Mouse (Mus musculus): ENCODE results near the gene Ppp1ca. TPM values are rescaled to one million over a fixed set of nuclear protein-coding genes. Genes with fewer than 3 reads are reported as not detected.

Ppp1ca gene
- total RNA-seq, 2 experiments from 2014 or later: 181 to 268 TPM

GRCm38 (mm10) chr19:4153232-4153654, 38.6 kb upstream of the Ppp1ca start, which contains the start of gene Ptprcap:
TSS of gene Ptprcap (plus strand) at chr19:4153604.
- no peak for ATAC-seq (replicated peaks; ENCODE audit: low FRiP score, poor library complexity, severe bottlenecking)

DNA sequence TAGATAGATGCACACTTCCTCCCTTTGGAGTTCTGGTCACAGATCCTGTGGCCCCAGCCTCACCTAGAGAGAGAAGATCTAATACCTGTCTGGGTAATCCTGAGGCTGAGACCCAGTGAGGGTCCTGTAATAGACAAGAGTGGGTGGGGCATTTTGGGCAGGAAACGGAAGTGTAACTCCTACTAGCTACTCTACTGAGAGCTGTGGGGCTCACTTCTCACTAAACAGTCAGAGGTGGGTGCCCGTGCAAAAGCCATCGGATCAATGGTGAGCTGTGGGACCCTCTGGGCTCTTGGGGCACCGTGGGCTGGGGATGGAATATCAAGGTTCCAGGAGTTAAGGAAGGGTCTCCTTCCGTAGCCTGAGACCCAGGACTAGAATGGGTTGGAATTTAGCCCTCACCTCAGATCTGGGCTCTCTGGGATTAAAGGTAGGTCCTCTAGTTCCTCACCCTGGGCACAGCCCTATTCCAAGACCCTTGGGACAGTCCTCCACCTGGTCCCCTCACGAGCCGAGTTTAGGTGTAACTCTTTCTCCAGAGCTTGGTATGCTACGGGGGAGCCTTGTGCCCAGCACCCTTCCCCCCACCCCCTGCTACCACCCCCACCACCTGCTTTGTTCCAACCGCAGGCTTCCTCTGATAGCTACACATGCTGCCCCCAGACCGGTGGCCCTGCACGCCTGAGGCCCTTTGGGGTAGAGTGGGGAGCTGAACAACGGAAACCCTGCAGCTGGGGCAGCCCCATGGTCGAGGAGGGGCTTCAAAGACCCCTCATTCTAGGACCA, 37.2 kb upstream of the Ppp1ca start:
- ATAC-seq (replicated peaks; ENCODE audit: low FRiP score, poor library complexity, severe bottlenecking): no peak

- no peak for ATAC-seq (replicated peaks; ENCODE audit: low FRiP score, poor library complexity, severe bottlenecking)
These were observed 36.4 kb upstream of the Ppp1ca start for GRCm38 (mm10) chr19:4155223-4156072.

- ATAC-seq (replicated peaks; ENCODE audit: low FRiP score, poor library complexity, severe bottlenecking): no peak
These were observed 35.7 kb upstream of the Ppp1ca start for GRCm38 (mm10) chr19:4156073-4156579.

DNA sequence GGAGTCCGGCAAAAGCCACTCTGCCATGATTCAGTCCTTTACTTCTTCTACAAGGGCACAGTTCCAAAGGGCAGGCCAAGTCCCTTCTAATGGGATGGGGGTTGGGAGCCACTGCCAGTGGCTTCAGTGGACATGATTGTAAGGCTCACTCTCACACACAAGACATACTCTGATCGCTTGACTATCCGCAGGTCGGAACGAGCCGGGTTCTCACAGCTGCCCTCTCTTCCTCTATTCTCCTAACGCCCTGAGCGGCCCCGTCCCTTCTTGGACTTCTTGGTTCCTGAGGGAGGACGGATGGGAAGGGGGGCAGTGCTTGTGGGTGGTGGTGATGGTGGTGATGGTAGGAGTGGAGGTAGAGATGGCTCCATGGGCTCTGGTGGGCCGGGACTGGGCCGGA, 35.1 kb upstream of the Ppp1ca start:
- no peak for ATAC-seq (replicated peaks; ENCODE audit: low FRiP score, poor library complexity, severe bottlenecking)

DNA sequence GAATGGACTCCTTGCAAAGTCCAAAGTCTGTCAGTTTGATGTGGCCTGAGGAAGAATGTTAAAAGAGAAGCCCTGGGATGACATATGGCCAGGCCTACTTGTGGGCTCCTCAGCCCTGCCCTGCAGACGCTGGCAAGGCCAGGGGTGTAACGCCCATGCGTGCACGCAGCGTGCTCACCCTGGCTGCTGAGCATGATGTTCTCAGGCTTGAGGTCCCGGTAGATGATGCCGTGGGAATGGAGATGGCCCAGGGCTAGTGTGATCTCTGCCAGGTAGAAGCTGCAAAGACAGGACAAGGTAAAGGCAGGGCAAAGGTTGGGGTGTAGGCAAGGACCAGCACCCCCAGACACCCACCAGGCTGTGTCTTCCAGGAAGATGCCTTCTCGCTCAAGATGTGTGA, 32.8 kb upstream of the Ppp1ca start:
- no peak for ATAC-seq (replicated peaks; ENCODE audit: low FRiP score, poor library complexity, severe bottlenecking)

DNA sequence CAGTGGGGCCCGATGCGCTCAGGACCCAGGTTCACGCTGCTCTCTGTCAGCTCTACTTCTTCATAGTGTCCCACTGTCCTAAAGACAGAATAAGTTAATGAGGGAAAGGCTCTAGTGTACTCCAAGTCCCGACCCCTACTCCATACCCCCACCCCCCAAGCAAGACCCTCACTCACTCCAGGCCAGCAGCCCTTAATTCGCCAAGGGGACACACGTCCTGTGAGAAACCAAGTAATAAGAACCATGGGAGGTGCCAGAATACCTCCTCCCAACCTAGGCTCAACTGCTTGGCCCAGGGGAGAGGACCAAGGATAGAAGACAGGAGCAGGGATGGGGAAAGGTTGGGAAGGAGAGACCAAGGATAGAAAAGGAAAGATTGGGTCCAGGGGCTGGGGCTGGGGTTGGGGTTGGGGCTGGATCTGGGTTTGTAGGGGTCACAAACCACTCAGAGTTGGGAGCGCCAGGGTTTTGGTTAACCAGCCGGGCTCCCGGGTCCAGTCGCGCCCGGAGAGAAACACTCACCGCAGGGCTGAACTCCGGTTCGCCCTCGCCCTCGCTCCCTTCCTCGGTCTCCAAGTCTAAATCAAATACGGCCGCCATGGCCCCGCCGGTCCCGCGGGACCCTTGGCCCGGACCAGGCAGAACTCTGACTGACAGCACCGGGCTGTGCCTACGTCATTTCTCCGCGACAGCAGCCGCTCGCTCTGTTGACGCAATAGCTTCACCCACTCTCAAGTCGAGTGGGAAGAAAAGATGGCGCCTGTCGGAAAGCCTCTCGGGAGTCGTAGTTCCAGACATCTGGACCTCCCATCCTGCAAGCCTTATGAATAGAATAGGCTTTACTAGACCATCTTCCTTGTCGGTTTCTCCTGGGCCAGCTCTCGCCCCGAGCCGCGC, 29.0 kb upstream of the Ppp1ca start, which contains the start of gene Rps6kb2:
Rps6kb2 (minus strand) TSS at position 709 of the 897 bp plus-strand sequence.
- peak; percentile 88 for ATAC-seq (replicated peaks; ENCODE audit: low FRiP score, poor library complexity, severe bottlenecking)

DNA sequence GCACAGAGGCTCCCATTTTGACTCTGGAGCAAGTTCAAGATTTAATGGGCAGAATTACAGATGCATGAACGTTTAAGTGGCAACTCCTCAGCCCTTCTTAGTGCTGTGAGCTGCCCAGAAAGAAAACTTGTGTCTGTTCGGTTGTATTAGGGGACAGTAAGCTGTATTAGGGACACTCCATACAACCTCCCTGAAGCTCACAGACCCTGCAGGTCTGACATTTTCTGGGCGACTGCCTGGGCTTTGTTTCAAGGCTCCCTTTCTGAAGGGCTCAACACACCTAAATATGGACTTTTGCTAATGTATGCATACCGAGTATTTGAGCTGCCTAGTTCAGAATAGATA, 28.4 kb upstream of the Ppp1ca start:
- ATAC-seq (replicated peaks; ENCODE audit: low FRiP score, poor library complexity, severe bottlenecking): no peak

DNA sequence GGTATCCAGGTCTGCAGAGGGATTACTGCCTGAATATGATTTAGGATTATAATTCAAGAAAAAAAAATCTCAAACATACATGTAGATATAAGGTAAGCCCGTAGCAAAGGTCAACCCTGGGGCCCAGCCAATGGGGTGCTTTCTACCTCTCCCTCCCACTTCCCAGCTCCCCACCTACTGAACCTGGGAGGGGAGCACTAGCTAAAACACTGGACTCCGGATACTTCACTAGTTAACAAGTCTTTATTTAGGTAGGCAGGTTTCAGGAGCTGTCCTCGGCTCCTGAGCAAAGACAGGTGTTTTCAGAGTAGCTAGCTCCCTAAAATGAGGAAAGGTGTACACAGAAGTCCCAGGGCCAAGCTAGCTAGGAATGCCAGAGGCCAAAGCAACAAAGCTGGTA, 27.8 kb upstream of the Ppp1ca start:
- ATAC-seq (replicated peaks; ENCODE audit: low FRiP score, poor library complexity, severe bottlenecking): no peak

DNA sequence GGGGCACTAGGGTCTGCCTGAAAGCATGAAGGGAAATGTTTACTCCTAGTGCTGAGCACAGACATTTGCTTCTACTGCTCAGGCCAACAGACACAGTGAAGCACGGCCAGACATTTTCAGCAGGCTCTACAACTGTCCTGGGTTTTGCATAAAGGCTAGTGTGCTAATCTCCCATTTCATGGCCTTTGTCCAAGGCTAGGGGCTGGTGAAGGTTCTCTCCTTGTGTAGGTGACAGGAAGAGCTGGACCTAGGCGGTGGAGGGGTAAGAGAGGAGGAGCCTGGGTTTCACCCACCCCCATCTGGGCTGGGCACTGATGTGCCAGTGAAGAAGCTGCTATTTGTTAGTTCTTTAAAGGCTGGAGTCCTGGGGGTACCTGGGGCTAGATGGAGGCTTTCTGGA, 27.1 kb upstream of the Ppp1ca start:
- no peak for ATAC-seq (replicated peaks; ENCODE audit: low FRiP score, poor library complexity, severe bottlenecking)

DNA sequence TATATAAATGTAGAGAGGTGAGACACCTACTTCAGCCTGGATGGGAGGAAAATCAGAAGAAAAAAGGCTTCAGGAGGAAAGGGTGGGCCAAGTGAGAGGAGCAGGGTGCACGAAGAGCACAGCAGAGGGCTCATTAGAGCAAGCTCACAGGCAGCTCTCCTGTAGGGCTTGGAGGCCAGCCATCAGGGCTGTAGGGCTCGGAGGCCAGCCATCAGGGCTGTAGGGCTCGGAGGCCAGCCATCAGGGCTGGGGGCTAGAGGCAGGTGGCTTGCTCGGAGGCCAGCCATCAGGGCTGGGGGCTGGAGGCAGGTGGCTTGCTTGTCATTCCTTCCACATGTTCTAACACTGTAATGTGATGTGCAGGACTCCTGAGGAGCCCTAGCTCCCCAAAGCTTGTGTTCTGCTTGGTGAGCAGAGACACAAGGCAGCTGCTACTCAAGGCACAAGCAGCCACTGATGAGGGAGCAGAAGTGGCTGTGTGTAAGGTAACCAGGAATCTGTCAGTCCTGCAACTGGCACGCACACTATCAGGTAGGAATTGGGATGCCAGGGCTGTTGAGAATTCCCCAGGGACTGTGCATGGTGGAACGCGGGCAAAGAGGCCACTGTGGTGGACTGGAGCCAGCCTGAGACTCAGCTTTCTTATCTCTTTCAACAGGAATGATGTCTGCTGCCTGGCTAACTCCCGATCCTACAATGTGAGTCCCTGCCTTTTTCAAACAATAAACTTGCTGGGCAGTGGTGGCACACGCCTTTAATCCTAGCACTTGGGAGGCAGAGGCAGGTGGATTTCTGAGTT, 25.0 kb upstream of the Ppp1ca start:
- ATAC-seq (replicated peaks; ENCODE audit: low FRiP score, poor library complexity, severe bottlenecking): no peak

- ATAC-seq (replicated peaks; ENCODE audit: low FRiP score, poor library complexity, severe bottlenecking): peak; percentile 95
These were observed 22.5 kb upstream of the Ppp1ca start for GRCm38 (mm10) chr19:4169378-4169784.

DNA sequence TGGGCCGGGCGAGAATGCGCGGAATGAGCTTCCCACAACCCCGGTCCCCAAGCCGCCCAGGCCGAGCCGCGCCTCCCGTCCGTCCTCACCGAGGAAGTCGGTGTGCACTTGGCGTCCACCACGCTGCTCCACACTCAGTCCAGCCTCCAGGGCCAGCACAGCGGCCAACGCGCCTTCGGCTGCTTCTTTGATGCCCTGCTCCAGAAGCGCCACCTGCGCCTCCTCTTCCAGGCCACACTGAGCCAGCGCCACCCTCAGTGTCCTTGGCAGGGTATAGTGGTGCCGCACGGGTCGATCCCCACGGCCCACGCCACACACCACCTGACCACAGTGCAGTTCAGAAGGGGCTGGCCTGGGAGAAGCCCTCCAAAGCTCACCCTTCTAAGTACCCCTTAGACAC, 22.1 kb upstream of the Ppp1ca start:
- ATAC-seq (replicated peaks; ENCODE audit: low FRiP score, poor library complexity, severe bottlenecking): peak; percentile 9; the same call in 1 of the 2 replicates

GRCm38 (mm10) chr19:4170723-4171392, 21.0 kb upstream of the Ppp1ca start:
- ATAC-seq (replicated peaks; ENCODE audit: low FRiP score, poor library complexity, severe bottlenecking): no peak

DNA sequence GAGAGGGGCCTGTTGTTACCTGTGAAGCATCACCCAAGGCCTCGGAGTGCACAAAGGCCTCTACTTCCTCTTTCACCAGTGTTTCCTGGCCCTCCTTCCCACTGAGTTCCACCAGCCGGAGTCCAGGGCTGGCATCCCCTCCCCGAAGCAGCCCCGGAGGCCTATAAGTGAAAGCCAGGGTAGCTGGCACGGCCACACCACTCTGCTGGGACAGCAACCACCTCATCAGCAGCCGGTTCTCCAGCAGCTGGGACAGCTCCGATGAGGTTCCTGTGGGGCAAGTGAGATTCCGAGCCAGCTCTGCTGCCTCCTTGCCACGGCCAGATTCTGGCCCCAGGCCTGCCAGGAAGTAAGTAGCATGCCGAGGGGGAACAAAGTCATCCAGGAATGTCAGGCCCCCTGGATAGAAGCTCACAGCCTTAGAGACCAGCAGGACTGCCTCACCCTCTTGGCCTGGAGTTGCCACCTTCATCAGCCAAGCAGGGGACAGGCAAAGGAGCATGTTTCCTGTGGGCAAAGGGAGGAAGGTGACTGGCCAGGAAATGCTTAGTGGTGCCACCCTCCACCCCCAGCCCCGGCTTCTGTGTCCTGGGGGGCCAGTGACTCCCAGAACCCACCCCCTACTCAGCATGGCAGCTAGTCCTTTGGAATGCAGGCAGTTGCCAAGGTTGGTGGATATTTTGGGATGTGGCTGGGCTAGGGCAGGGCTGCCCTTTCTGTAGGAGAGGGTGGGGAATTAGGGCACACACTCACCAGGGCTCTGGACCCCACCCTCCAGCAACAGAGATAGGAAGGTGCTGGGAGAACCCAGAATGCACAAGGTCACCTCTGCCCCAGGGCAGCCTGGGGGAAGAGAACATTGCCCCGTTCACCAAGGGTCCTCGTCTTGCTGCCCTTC, 20.2 kb upstream of the Ppp1ca start:
- ATAC-seq (replicated peaks; ENCODE audit: low FRiP score, poor library complexity, severe bottlenecking): no peak

GRCm38 (mm10) chr19:4172925-4173324, 18.9 kb upstream of the Ppp1ca start:
- no peak for ATAC-seq (replicated peaks; ENCODE audit: low FRiP score, poor library complexity, severe bottlenecking)

DNA sequence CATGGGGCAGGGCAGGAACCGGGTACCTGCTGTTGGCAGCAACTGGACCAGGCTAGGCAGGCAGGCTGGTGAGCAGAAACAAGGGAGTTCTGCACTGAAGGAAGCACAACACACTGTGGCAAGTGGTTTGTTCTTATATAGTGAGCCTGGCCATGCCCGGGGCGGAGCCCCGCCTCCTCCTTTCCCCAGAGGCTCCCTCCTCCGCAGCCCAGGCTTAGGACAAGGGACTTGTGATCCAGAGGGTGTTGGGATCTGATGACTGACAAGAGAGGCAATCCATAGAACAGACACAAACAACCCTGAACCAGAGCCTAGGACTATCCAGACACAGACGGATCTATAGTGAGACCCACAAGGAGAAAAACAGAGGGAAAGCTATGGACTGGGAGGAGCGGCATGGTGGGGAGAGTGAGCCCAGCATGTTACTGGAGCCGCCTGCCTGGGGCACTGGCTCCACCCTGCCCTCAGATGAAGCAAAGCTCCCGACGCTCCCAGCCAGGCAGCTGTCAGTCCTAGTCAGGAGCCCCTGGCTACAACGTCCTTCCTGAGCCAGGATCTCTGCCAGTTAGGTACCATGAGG, 16.4 kb upstream of the Ppp1ca start, which contains the start of gene Carns1:
Carns1 (minus strand) TSS at position 112 of the 580 bp plus-strand sequence.
- no peak for ATAC-seq (replicated peaks; ENCODE audit: low FRiP score, poor library complexity, severe bottlenecking)

Data from erythroid progenitor cell, adult 5-6 weeks (primary cell).